In the genomic region with DNA sequence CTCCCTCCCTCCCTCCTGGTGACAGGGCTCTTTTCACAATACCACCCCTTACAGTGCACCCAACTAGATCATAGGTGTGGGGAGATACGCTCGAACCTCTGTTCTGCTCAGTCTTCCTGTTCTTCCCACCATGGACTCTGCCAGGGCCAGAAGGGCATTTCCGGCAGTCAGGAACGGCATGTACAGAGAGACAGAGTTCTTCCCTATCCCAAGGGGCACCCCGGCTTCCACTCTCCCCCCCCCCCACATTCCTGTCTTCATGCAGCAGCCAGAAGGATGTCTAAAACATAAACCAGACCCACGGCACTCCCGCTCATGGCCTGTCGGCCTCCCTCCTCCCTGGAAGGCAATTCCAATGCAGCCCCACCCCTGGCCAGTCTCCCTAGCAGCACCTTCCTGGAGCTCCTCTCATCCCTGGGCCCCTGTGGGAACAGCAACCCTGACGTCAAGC, we compare ENCODE assay signal across 12 mouse cellular contexts.
DNase-seq lines count a peak whose midpoint lies in the region; ATAC-seq and TF ChIP-seq lines count a peak whose summit lies in the region.
"Had no signal": no experiment of that assay in that cellular context is flagged by ENCODE, and none has a peak within 500 bp of the region (broad histone marks: within the 10 kb centered on the region; RNA-seq: fewer than 3 reads in every experiment).

No protein-coding gene starts in this region.

- peak; percentile 81 for TF ChIP-seq EP300 in heart, adult 2 months (IDR thresholded peaks at IDR 0.05; ENCODE audit: insufficient read depth, low read depth, low read length)

- no peak for TF ChIP-seq POLR2A in heart, adult 2 months (IDR thresholded peaks at IDR 0.05; ENCODE audit: insufficient read depth, low read depth, low read length)

- intact Hi-C loops in heart, adult 2 months (cut with DNase I) = no loop called here
- intact Hi-C loops in left cerebral cortex, postnatal 14 days (cut with DNase I) = no loop called here
- intact Hi-C loops in left cerebral cortex, adult 2 months (cut with DNase I) = no loop called here

- no peak for TF ChIP-seq CTCF in heart, adult 2 months (IDR thresholded peaks at IDR 0.05)
- TF ChIP-seq CTCF in left cerebral cortex, adult 2 months (IDR thresholded peaks at IDR 0.05) = no peak

- DNase-seq in embryonic facial prominence, embryonic 14.5 days (ENCODE audit: low spot score) = peak; percentile 55
- DNase-seq in heart, adult 2 months = peak; percentile 45 to 49
- DNase-seq in left cerebral cortex, postnatal 14 days (ENCODE audit: low spot score in 2 of 2) = no peak
- DNase-seq in embryo, embryonic 11 days = no peak
- no peak for DNase-seq in left cerebral cortex, adult 2 months (ENCODE audit: extremely low spot score in 1 of 2, low spot score in 2 of 2)
- no peak for DNase-seq in retina, postnatal 1 day
- DNase-seq: adrenal gland, adult 8-10 months; cerebellum, postnatal 14 days had no signal

- H3K4me1 ChIP-seq in embryonic facial prominence, embryonic 14.5 days (ENCODE audit: control insufficient read depth, insufficient read depth, low read length) = peaks cover 15% of the 10 kb centered on the region
- peaks cover 9% of the 10 kb centered on the region for H3K4me1 ChIP-seq in heart, adult 2 months (ENCODE audit: control insufficient read depth, insufficient read depth, low read length)
- H3K4me1 ChIP-seq in intestine, embryonic 16.5 days (ENCODE audit: control insufficient read depth, insufficient read depth, low read length) = peaks cover 18% of the 10 kb centered on the region
- H3K4me1 ChIP-seq in lung, embryonic 15.5 days = peaks cover 15% of the 10 kb centered on the region

- 0 out of 2 replicates have a peak, but pooled peaks have one; percentile 37 for ATAC-seq in embryonic facial prominence, embryonic 14.5 days (ENCODE audit: low read depth)
- ATAC-seq in intestine, embryonic 16.5 days = peak; percentile 97
- ATAC-seq in lung, embryonic 15.5 days (ENCODE audit: borderline replicate concordance, extremely low read depth, low FRiP score, low TSS enrichment) = peak; percentile 66
- ATAC-seq: forebrain, embryonic 16.5 days had no signal

- H3K79me2 ChIP-seq in heart, adult 2 months (replicated peaks; ENCODE audit: control insufficient read depth, insufficient read depth, low read length) = no peaks in the 10 kb centered on the region

- H3K4me2 ChIP-seq in embryonic facial prominence, embryonic 14.5 days (ENCODE audit: low read depth, low read length) = no peak overlapping the region
- H3K4me2 ChIP-seq in intestine, embryonic 16.5 days (ENCODE audit: low read depth, low read length) = peak overlapping the region; percentile 21; the same call in 1 of the 2 replicates
- no peak overlapping the region for H3K4me2 ChIP-seq in lung, embryonic 15.5 days
- H3K4me2 ChIP-seq: limb, embryonic 13.5 days had no signal

- 38% methylated on average over 9 of the region's 9 CpGs for WGBS in embryonic facial prominence, embryonic 14.5 days
- 21% methylated on average over 9 of the region's 9 CpGs for WGBS in heart, adult 2 months
- WGBS in intestine, embryonic 16.5 days = 26% methylated on average over 9 of the region's 9 CpGs
- WGBS in lung, embryonic 15.5 days = 35% methylated on average over 9 of the region's 9 CpGs

- H3K9me3 ChIP-seq in embryonic facial prominence, embryonic 14.5 days (ENCODE audit: control insufficient read depth, low read length) = 0 out of 2 replicates have a peak, but pooled peaks cover 6% of the 10 kb centered on the region
- no peaks in the 10 kb centered on the region for H3K9me3 ChIP-seq in intestine, embryonic 16.5 days (ENCODE audit: control insufficient read depth, low read length)
- no peaks in the 10 kb centered on the region for H3K9me3 ChIP-seq in lung, embryonic 15.5 days
- H3K9me3 ChIP-seq: limb, embryonic 13.5 days had no signal

- 0 out of 2 replicates have a peak overlapping the region, but pooled peaks have one; percentile 8 for H3K9ac ChIP-seq in embryonic facial prominence, embryonic 14.5 days (ENCODE audit: low read depth, low read length)
- H3K9ac ChIP-seq in heart, adult 2 months (ENCODE audit: low read depth, low read length) = no peak overlapping the region
- H3K9ac ChIP-seq in intestine, embryonic 16.5 days (ENCODE audit: low read depth, low read length) = peak overlapping the region; percentile 24; the same call in 1 of the 2 replicates
- no peak overlapping the region for H3K9ac ChIP-seq in lung, embryonic 15.5 days
- H3K9ac ChIP-seq: limb, embryonic 13.5 days had no signal

- no peaks in the 10 kb centered on the region for H3K36me3 ChIP-seq in embryonic facial prominence, embryonic 14.5 days (ENCODE audit: control insufficient read depth, insufficient read depth, low read length)
- no peaks in the 10 kb centered on the region; the same call in 1 of the 2 replicates for H3K36me3 ChIP-seq in heart, adult 2 months (ENCODE audit: control insufficient read depth, insufficient read depth, low read length)
- no peaks in the 10 kb centered on the region for H3K36me3 ChIP-seq in intestine, embryonic 16.5 days (ENCODE audit: control insufficient read depth, insufficient read depth, low read length)
- no peaks in the 10 kb centered on the region for H3K36me3 ChIP-seq in lung, embryonic 15.5 days
- H3K36me3 ChIP-seq: limb, embryonic 13.5 days had no signal

- H3K27me3 ChIP-seq in embryonic facial prominence, embryonic 14.5 days (replicated peaks; ENCODE audit: control insufficient read depth, insufficient read depth, low read length) = no peaks in the 10 kb centered on the region
- H3K27me3 ChIP-seq in heart, adult 2 months (ENCODE audit: control insufficient read depth, insufficient read depth, low read length) = no peaks in the 10 kb centered on the region
- no peaks in the 10 kb centered on the region for H3K27me3 ChIP-seq in intestine, embryonic 16.5 days (replicated peaks; ENCODE audit: control insufficient read depth, insufficient read depth, low read length)
- no peaks in the 10 kb centered on the region for H3K27me3 ChIP-seq in lung, embryonic 15.5 days
- H3K27me3 ChIP-seq: limb, embryonic 13.5 days had no signal

- peak overlapping the region; percentile 48; the same call in 1 of the 2 replicates for H3K27ac ChIP-seq in embryonic facial prominence, embryonic 14.5 days (replicated peaks; ENCODE audit: low read depth, low read length)
- H3K27ac ChIP-seq in heart, adult 2 months = no peak overlapping the region
- peak overlapping the region; percentile 72 for H3K27ac ChIP-seq in intestine, embryonic 16.5 days (ENCODE audit: low read length)
- H3K27ac ChIP-seq in lung, embryonic 15.5 days = no peak overlapping the region
- no peak overlapping the region for H3K27ac ChIP-seq in left cerebral cortex, adult 2 months
- H3K27ac ChIP-seq: limb, embryonic 13.5 days had no signal

- no peak overlapping the region for H3K4me3 ChIP-seq in embryonic facial prominence, embryonic 14.5 days (ENCODE audit: low read depth, low read length)
- no peak overlapping the region for H3K4me3 ChIP-seq in heart, adult 2 months
- no peak overlapping the region for H3K4me3 ChIP-seq in intestine, embryonic 16.5 days (ENCODE audit: low read length)
- no peak overlapping the region for H3K4me3 ChIP-seq in lung, embryonic 15.5 days
- H3K4me3 ChIP-seq in left cerebral cortex, adult 2 months = no peak overlapping the region
- H3K4me3 ChIP-seq: limb, embryonic 13.5 days had no signal

Comparison
In these comparisons a context has a peak if more than half of its experiments do, and no peak if none do; other contexts are left out.
1. ATAC-seq: peak in every context shown above with its lines; median percentile 97 in intestine, embryonic 16.5 days; 66 in lung, embryonic 15.5 days; 37 in embryonic facial prominence, embryonic 14.5 days.
2. DNase-seq: peak in embryonic facial prominence, embryonic 14.5 days (single experiment) and heart, adult 2 months (2 of 2); none in left cerebral cortex, postnatal 14 days (0 of 2), embryo, embryonic 11 days (single experiment), left cerebral cortex, adult 2 months (0 of 2) and retina, postnatal 1 day (single experiment).
3. H3K27ac ChIP-seq: peak in embryonic facial prominence, embryonic 14.5 days (single experiment) and intestine, embryonic 16.5 days (single experiment); none in heart, adult 2 months (single experiment), lung, embryonic 15.5 days (single experiment) and left cerebral cortex, adult 2 months (single experiment).
4. H3K9ac ChIP-seq: peak in embryonic facial prominence, embryonic 14.5 days (single experiment) and intestine, embryonic 16.5 days (single experiment); none in heart, adult 2 months (single experiment) and lung, embryonic 15.5 days (single experiment).